Mouse (Mus musculus) layer of hippocampus, postnatal 10 days (tissue): ENCODE results near the gene Med25. TPM values are rescaled to one million over a fixed set of nuclear protein-coding genes. Genes with fewer than 3 reads are reported as not detected.

ENCODE experiments used
- DNase-seq, 2 experiments: peaks; one replicate each; pipeline ENCODE4 v3.0.0; 2021; ENCODE audit warnings: low spot score in 2 of 2
- total RNA-seq, 2 experiments: library from RNA; stranded (reverse); gene quantifications; 2 replicates each; pipeline ENCODE4 v1.2.3; 2021

Gene Med25
- total RNA-seq, 2 experiments from 2014 or later, result 107 to 114 TPM

DNA sequence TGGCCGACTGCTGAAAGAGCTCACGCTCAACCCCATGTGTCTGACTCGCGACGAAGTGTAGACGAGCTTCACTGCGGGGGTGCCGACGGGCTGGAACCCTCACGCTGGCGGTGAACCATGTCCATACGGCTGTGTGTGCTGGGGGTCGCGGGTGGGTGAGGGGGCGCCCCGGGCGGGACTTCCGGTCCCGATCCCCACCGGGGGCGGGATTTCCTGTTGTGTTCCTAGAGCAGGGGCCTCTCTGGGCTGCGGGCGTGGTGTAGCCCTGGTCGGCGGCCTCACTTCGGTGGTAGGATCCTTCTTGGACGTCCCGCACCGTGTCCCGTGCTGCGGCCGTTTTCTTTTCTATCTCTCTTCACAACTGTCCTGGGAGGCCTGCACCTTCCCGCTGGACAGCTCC lies 42.4 kb downstream of the Med25 start:
- peak; percentile 69 to 80 for DNase-seq

DNA sequence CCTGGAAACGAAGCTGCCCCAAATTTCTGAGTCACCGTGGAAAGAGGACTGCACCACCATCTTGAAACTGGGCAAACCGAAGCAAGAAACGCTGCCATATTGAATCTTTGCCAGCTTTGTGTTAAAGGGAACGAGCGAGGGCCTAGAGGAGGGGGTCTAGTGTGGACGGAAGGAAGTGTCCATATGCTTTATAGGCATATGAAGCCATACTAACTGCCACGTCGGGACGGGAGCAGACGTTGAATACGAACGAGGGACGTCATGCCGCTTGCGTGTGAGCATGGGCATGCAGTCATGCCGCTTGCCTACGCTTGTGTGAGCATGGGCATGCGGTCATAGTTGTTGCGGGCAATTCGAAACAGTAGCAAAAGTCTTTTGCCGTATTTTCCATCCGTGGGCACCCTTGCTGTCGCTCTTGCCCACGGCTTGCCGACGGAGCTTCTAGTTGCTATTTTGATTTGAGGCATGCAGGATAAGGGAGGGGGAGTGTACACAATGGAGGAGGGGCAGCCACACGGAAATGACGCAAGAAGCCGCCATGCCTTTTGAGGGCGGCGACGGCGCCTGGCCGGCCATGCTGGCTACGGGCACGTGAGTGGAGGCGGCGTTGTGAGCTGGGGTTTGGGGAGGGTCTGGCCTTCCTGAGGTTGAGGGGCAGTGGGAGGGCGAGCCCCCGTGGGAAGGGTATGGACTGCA lies 42.9 kb downstream of the Med25 start:
- DNase-seq, result peak; percentile 89 to 90

- peak; percentile 99 to 100 for DNase-seq
Measured at GRCm38 (mm10) chr7:44848561-44849415, 43.7 kb downstream of the Med25 start, which contains the start of the genes Akt1s1 and Tbc1d17. Gene Akt1s1 (plus strand): TSS chr7:44848991. Gene Tbc1d17 (minus strand): TSS chr7:44849079.

GRCm38 (mm10) chr7:44847772-44848171 lies 44.7 kb downstream of the Med25 start:
- DNase-seq, result no peak

DNA sequence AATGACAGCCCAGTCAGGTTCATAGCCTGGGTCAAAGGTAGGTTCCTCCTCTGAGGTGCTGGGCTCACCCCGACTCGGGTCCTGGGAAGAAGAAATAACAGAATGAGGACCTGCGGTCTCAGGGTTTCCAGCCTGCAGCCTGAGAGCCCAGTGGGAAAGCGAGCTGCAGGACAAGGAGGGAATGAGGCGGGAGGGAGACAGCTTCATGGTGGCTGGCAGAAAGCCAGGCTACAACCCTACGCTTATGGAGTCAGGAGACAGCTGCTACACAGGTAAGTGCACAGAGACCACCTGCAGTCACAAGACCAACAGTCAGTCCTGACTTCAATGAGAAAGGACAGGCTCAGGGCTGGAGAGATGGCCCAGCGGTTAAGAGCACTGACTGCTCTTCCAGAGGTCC lies 45.7 kb downstream of the Med25 start:
- no peak for DNase-seq

DNA sequence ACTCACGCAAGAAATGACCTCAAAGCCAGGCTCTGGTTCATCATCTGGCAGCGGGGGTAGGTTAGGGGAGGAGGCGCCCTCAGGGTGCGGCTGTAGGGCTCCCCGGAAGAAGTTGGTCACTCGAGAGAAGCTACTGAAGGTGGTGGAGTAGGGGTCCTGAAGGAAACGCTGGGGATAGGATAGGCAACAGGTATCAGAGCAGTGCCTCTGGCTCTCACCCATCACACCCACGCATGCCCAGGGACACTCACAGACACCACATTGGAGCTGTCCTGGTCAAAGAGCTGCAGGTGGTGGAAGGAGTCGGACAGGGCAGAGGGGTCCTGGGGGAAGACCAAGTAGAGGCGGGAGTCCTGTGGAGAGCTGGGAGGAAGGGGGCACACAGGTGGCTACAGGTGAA lies 47.5 kb downstream of the Med25 start:
- no peak for DNase-seq

DNA sequence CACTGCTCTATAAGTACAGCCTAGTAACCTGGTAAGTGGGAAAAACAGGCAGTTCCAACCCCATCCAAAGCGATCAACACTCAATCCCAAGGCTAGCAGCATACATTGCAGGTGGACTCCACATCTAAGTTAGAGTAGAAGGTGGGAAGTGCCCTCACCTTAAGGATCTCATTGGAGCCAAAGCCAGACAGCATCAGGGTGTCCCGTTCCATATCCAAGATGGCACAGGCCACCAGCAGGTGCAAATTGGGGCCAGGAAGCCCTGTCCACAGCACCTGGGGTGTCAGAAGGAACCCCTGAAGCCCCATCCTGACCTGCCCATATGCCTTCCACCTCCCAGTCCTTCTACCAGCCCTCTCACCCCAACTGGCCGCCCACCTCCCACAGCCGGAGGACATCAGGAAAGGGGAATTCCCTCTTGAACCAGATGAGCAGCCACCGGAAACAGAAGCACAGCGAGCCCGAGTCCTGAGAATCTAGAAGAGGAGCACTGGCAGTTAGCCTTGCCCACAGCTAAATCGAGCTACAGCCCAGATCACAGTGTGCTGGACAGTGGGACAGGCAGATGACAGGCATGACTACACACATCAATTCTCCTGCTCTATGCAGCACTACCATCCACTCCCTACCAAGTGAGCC lies 50.6 kb downstream of the Med25 start:
- DNase-seq, result no peak

DNA sequence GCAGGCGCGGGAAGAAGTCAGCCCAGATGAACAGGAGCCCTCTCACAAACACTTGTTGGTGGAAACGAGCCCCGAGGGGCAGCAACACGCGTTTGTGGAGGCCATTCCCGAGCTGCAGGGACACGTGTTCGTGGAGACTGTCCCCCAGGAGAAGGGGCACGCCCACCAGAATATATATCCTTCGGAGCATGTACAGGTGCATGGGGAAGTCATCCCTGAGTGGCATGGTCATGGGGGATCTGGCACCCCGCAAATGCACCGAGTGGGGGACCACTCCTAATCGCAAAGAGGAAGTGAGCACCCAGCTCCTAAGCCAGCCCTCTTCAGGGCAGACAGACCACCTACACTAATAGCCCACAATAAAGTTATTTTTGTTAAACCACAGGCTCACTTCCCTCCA lies 52.1 kb downstream of the Med25 start:
- no peak for DNase-seq

GRCm38 (mm10) chr7:44839491-44840191 lies 52.9 kb downstream of the Med25 start:
- DNase-seq, result peak; percentile 53 to 68

DNA sequence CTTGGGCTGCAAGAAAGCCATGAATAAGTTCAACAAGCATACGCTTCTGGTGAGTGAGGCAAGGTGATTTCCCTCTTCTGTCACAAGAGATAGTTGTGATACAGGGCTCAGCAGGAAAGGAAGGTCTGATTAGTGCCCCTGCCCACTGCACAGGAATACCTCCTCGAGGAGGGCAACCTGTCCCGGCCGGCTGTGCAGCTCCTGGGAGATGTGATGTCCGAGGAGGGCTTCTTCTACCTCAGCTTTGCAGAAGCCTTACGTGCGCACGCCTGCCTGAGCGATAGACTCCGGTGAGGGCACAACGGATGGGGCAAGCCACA lies 53.4 kb downstream of the Med25 start:
- no peak for DNase-seq

GRCm38 (mm10) chr7:44838073-44838472 lies 54.4 kb downstream of the Med25 start:
- DNase-seq, result no peak

- no peak for DNase-seq
Measured at GRCm38 (mm10) chr7:44836423-44837053, 56.0 kb downstream of the Med25 start.

- no peak for DNase-seq
Measured at GRCm38 (mm10) chr7:44836016-44836404, 56.5 kb downstream of the Med25 start.

DNA sequence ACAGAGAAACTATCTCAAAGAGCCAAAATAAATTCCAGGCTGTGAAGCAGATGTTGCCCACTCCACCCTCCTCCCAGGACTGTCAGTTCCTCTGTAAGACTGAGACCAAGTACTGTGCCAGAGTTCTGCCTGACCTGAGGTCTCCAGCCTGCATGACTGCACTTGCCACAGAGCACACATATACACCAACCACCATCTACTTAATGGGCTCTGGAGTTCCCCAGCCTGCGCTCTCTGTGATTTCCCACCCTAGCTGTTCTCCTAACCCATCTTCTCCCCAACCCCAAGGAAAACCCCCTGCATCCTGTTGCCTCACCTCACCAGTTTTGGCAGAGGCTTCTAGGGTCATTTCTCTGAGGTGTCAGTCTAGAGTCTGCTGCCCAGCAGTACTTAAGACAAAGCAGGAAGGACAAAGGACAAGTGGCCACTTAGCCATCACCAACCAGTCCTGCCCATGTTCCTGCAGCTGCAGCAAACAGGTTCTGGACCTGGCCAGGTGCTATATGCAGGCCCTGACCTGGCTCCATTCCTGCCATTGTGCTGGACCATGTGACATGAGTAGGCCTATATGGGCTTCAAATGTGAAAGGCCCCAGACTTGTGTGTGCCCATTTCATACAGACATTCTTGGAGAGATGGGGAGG lies 57.0 kb downstream of the Med25 start:
- no peak for DNase-seq

DNA sequence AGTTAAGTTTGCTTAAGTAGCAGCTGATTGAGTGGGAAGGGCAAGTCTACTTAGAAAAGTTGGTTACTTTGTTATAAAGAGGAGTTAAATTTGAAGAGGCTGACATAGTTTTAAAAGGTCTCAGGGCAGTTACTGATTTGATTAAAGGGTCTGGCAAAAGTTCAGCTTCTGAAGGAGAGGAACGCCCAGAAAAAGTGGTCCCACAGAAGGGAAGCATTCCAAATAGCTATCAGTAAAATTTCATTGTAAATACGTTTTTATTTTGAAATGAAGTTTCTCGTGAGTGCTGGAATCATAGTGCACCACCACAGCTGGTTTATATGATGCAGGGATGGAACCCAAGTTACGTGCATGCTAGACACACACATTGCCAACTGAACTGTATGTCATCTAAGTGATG lies 59.7 kb downstream of the Med25 start:
- no peak for DNase-seq

DNA sequence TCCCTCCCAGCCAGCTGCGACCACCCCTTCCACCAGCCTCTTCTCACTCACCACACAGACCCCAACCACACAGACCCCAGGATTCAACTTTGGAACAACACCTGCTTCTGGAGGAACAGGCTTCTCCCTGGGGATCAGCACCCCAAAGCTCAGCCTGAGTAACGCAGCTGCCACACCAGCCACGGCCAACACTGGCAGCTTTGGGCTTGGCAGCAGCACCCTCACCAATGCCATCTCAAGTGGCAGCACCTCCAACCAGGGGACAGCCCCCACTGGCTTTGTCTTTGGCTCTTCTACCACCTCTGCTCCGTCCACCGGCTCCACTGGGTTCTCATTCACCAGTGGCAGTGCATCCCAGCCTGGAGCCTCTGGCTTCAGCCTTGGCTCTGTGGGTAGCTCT lies 63.8 kb downstream of the Med25 start:
- no peak for DNase-seq

GRCm38 (mm10) chr7:44826771-44827170 lies 65.7 kb downstream of the Med25 start:
- DNase-seq, result no peak
